Mouse (Mus musculus): Measurements from ENCODE around the gene Gm20532. TPM values are rescaled to one million over a fixed set of nuclear protein-coding genes. Genes with fewer than 3 reads are reported as not detected.
"Not testable (repeated sequence)": the region's sequence is repeated elsewhere in the genome, so short reads cannot be mapped to it uniquely, and the experiment has no call there.

Gm20532 gene
- polyA plus RNA-seq, 1 experiment from 2014 or later = not detected

- H3K9ac ChIP-seq (replicated peaks) = no peak overlapping the region
- H3K4me1 ChIP-seq = peaks cover 11% of the 10 kb centered on the region
- ATAC-seq (ENCODE audit: low FRiP score) = no peak
- H3K4me2 ChIP-seq = 0 out of 2 replicates have a peak overlapping the region, but pooled peaks have one; percentile 76
- H3K36me3 ChIP-seq = no peaks in the 10 kb centered on the region
- WGBS = 74% methylated on average over 13 of the region's 13 CpGs
- H3K27ac ChIP-seq (replicated peaks) = no peak overlapping the region
- 0 out of 2 replicates have a peak, but pooled peaks cover 3% of the 10 kb centered on the region for H3K27me3 ChIP-seq (replicated peaks)
- no peak overlapping the region for H3K4me3 ChIP-seq (replicated peaks)
- no peaks in the 10 kb centered on the region for H3K9me3 ChIP-seq (replicated peaks)
Observed at GRCm38 (mm10) chr2:26662509-26662882, 76.1 kb downstream of the Gm20532 start.

DNA sequence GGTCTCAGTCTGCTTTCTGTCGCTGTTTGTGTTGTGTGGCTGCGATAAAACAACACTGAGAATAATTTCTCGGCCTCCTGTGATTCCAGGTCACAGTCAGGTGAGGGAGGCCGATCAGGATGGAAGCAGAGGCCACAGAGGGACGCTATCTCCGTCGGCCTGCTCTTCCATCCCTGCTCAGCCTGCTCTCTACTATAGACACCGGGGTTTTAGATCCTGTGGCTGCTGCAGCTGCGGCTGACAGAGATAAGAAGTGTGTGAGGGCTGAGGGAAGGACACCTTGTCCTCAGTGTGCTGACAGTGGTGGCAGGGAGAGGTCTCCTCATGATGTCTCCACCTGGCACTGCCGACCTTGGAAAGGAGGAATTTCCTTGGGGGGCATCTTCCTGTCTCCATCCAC lies 76.7 kb downstream of the Gm20532 start:
- no peak for ATAC-seq (ENCODE audit: low FRiP score)
- WGBS = 85% methylated on average over 10 of the region's 10 CpGs
- Histone ChIP-seq H3K4me1 (peaks cover 11% of the 10 kb centered on the region), H3K36me3 (no peaks in the 10 kb centered on the region), H3K4me3 (replicated peaks) (no peak overlapping the region), H3K27me3 (replicated peaks) (0 out of 2 replicates have a peak, but pooled peaks cover 3% of the 10 kb centered on the region), H3K27ac (replicated peaks) (no peak overlapping the region), H3K9me3 (replicated peaks) (no peaks in the 10 kb centered on the region), H3K9ac (replicated peaks) (no peak overlapping the region), H3K4me2 (no peak overlapping the region)

GRCm38 (mm10) chr2:26663551-26663950 lies 77.1 kb downstream of the Gm20532 start:
- not testable (repeated sequence) for H3K27ac ChIP-seq (replicated peaks); H3K4me3 ChIP-seq (replicated peaks); H3K36me3 ChIP-seq; H3K9ac ChIP-seq (replicated peaks); H3K9me3 ChIP-seq (replicated peaks); ATAC-seq (ENCODE audit: low FRiP score); H3K27me3 ChIP-seq (replicated peaks); H3K4me2 ChIP-seq
- peaks cover 11% of the 10 kb centered on the region for H3K4me1 ChIP-seq
- 71% methylated on average over 1 of the region's 1 CpGs for WGBS

DNA sequence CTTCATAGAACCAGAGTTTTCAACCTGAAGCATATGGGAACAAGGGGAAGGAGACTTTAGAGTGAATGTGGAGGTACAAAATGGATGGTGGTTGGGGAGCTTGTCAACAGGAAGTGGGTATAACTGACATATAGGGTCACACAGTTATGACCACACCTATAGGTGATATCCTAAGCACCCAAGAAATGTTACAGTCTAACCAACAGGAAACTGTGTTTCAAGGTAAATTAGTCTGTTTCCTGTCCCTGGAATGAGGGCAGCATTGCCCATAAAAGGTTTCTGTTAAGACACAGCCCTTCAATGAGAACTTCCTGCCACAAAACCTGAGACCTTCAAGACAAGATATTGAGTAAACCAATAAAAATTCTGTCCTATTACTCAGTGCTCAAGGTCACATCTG lies 82.3 kb downstream of the Gm20532 start:
- Histone ChIP-seq H3K27me3 (replicated peaks) (no peaks in the 10 kb centered on the region), H3K36me3 (no peaks in the 10 kb centered on the region), H3K4me3 (replicated peaks) (no peak overlapping the region), H3K9ac (replicated peaks) (no peak overlapping the region), H3K9me3 (replicated peaks) (no peaks in the 10 kb centered on the region), H3K4me2 (no peak overlapping the region), H3K4me1 (no peaks in the 10 kb centered on the region), H3K27ac (replicated peaks) (no peak overlapping the region)
- ATAC-seq (ENCODE audit: low FRiP score) = no peak

DNA sequence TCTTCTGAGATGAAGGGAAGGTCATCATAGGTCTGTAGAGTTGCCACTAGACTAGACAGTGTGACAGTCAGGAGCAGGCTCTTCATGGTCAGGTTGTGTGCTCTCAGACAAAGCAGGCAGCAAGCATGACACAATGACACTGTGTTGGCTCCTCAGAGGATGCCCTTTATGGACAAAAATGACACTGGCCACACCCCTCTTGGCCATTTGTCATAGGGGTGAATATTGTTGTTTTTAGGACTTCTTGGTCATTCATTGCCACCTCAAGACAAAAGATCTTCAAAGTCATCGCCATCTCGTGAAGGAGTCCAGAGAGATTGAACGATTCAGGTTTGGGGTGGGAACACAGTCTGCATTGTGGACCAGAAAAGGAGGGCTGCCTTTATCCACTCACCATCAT lies 84.7 kb downstream of the Gm20532 start, which contains the start of gene Lcn4:
Gene Lcn4 (minus strand): TSS at position 101 of the 400 bp plus-strand sequence.
- Histone ChIP-seq H3K27ac (replicated peaks) (no peak within 1 kb of the TSS), H3K9me3 (replicated peaks) (no peaks in the 10 kb centered on the region), H3K4me3 (replicated peaks) (no peak within 1 kb of the TSS), H3K9ac (replicated peaks) (no peak within 1 kb of the TSS), H3K36me3 (no peaks in the 10 kb centered on the region), H3K4me2 (no peak within 1 kb of the TSS), H3K27me3 (replicated peaks) (no peaks in the 10 kb centered on the region), H3K4me1 (no peaks in the 10 kb centered on the region)
- ATAC-seq (ENCODE audit: low FRiP score) = no peak
- 93% methylated on average over 3 of the region's 3 CpGs for WGBS

MicroRNAs within 50 kb of the gene (microRNA counts, 519-probe panel; counts per million panel counts)
- microRNA mmu-miR-126-3p = 3,773 counts per million, percentile 90 among the panel's probes with 10 or more counts
- microRNA mmu-miR-126-5p = 3,051 counts per million, percentile 74 among the panel's probes with 10 or more counts

Small RNA genes within 50 kb of the gene (microRNA-seq; reads per million reads assigned to microRNA genes)
- not detected for gene Mir126a
- not detected for gene Mir126b

Other genes with a start within 250 kb of the Gm20532 start
- 29.8 and 33.4 TPM in 2 replicates for gene Dnlz, start 234.5 kb upstream of the Gm20532 start, polyA plus RNA-seq (2015; fragmentation: Nextera tagmentation; extraction: Ambion mirVana)
- 2.1 and 2.5 TPM in 2 replicates for gene Card9, start 225.7 kb upstream of the Gm20532 start, polyA plus RNA-seq (2015; fragmentation: Nextera tagmentation; extraction: Ambion mirVana)
- 30.4 and 33.6 TPM in 2 replicates for gene Snapc4, start 206.0 kb upstream of the Gm20532 start, polyA plus RNA-seq (2015; fragmentation: Nextera tagmentation; extraction: Ambion mirVana)
- 153 and 160 TPM in 2 replicates for gene Entr1, start 197.3 kb upstream of the Gm20532 start, polyA plus RNA-seq (2015; fragmentation: Nextera tagmentation; extraction: Ambion mirVana)
- 94.7 and 95.3 TPM in 2 replicates for gene Pmpca, start 197.3 kb upstream of the Gm20532 start, polyA plus RNA-seq (2015; fragmentation: Nextera tagmentation; extraction: Ambion mirVana)
- 23.4 and 23.9 TPM in 2 replicates for gene Inpp5e, start 177.4 kb upstream of the Gm20532 start, polyA plus RNA-seq (2015; fragmentation: Nextera tagmentation; extraction: Ambion mirVana)
- 16.7 and 17.2 TPM in 2 replicates for gene Sec16a, start 141.4 kb upstream of the Gm20532 start, polyA plus RNA-seq (2015; fragmentation: Nextera tagmentation; extraction: Ambion mirVana)
- gene Notch1, start 70.0 kb upstream of the Gm20532 start, polyA plus RNA-seq (2015; fragmentation: Nextera tagmentation; extraction: Ambion mirVana) = 11.7 and 22.6 TPM in 2 replicates
- 76.5 and 94.1 TPM in 2 replicates for gene Egfl7, start 6.6 kb upstream of the Gm20532 start, polyA plus RNA-seq (2015; fragmentation: Nextera tagmentation; extraction: Ambion mirVana)
- 5.5 and 13.6 TPM in 2 replicates for gene Agpat2, start 17.8 kb downstream of the Gm20532 start, polyA plus RNA-seq (2015; fragmentation: Nextera tagmentation; extraction: Ambion mirVana)
- gene Fam69b, start 41.8 kb downstream of the Gm20532 start, polyA plus RNA-seq (2015; fragmentation: Nextera tagmentation; extraction: Ambion mirVana) = 121 and 145 TPM in 2 replicates
- not detected in 2 replicates for gene Lcn4, start 84.6 kb downstream of the Gm20532 start, polyA plus RNA-seq (2015; fragmentation: Nextera tagmentation; extraction: Ambion mirVana)

All from neural tube, embryonic 15.5 days (tissue).